Mouse (Mus musculus): ENCODE results near the gene Spib. TPM values are rescaled to one million over a fixed set of nuclear protein-coding genes. Genes with fewer than 3 reads are reported as not detected.

The Spib gene
- polyA plus RNA-seq (2015; fragmentation: Nextera tagmentation; extraction: Ambion mirVana): 0.60 and 0.94 TPM in 2 replicates

GRCm38 (mm10) chr7:44531946-44532732 lies at the start of gene Spib:
TSS of gene Spib (minus strand) at chr7:44532071.
- 83% methylated on average over 4 of the region's 4 CpGs for WGBS
- H3K27me3 ChIP-seq: peaks cover 23% of the 10 kb centered on the region
- H3K9me3 ChIP-seq: no peaks in the 10 kb centered on the region
- H3K4me3 ChIP-seq: no peak within 1 kb of the TSS
- H3K4me1 ChIP-seq: peaks cover 9% of the 10 kb centered on the region
- H3K36me3 ChIP-seq: peaks cover 49% of the 10 kb centered on the region
- no peak within 1 kb of the TSS for H3K4me2 ChIP-seq
- 0 out of 2 replicates have a peak within 1 kb of the TSS, but pooled peaks have one; percentile 11 for H3K9ac ChIP-seq
- no peak within 1 kb of the TSS for H3K27ac ChIP-seq
- no peak for ATAC-seq (ENCODE audit: insufficient number of reproducible peaks, insufficient read depth, low FRiP score, low TSS enrichment, low read depth)

- H3K27ac ChIP-seq: no peak overlapping the region
- ATAC-seq (ENCODE audit: insufficient number of reproducible peaks, insufficient read depth, low FRiP score, low TSS enrichment, low read depth): no peak
- H3K4me1 ChIP-seq: no peaks in the 10 kb centered on the region; the same call in 1 of the 2 replicates
- 84% methylated on average over 6 of the region's 6 CpGs for WGBS
- H3K36me3 ChIP-seq: no peaks in the 10 kb centered on the region
- no peak overlapping the region for H3K4me2 ChIP-seq
- no peak overlapping the region for H3K4me3 ChIP-seq
- peaks cover 19% of the 10 kb centered on the region for H3K27me3 ChIP-seq
- H3K9ac ChIP-seq: no peak overlapping the region
- H3K9me3 ChIP-seq: no peaks in the 10 kb centered on the region
Measured at GRCm38 (mm10) chr7:44581637-44582036, 49.8 kb upstream of the Spib start.

- Histone ChIP-seq H3K9ac (no peak overlapping the region), H3K4me1 (no peaks in the 10 kb centered on the region), H3K9me3 (no peaks in the 10 kb centered on the region), H3K36me3 (no peaks in the 10 kb centered on the region), H3K27me3 (no peaks in the 10 kb centered on the region), H3K4me3 (no peak overlapping the region), H3K4me2 (no peak overlapping the region), H3K27ac (no peak overlapping the region)
- 45% methylated on average over 5 of the region's 5 CpGs for WGBS
- no peak for ATAC-seq (ENCODE audit: insufficient number of reproducible peaks, insufficient read depth, low FRiP score, low TSS enrichment, low read depth)
Measured at GRCm38 (mm10) chr7:44576333-44576844, 44.5 kb upstream of the Spib start.

GRCm38 (mm10) chr7:44572956-44573484 lies 41.1 kb upstream of the Spib start:
- no peak for ATAC-seq (ENCODE audit: insufficient number of reproducible peaks, insufficient read depth, low FRiP score, low TSS enrichment, low read depth)
- no peaks in the 10 kb centered on the region for H3K36me3 ChIP-seq
- no peaks in the 10 kb centered on the region for H3K9me3 ChIP-seq
- 71% methylated on average over 5 of the region's 5 CpGs for WGBS
- H3K27me3 ChIP-seq: no peaks in the 10 kb centered on the region
- H3K4me1 ChIP-seq: no peaks in the 10 kb centered on the region
- no peak overlapping the region for H3K4me3 ChIP-seq
- H3K4me2 ChIP-seq: no peak overlapping the region
- no peak overlapping the region for H3K9ac ChIP-seq
- no peak overlapping the region for H3K27ac ChIP-seq

- no peaks in the 10 kb centered on the region for H3K9me3 ChIP-seq
- no peaks in the 10 kb centered on the region for H3K4me1 ChIP-seq
- no peak within 1 kb of the TSS for H3K4me3 ChIP-seq
- H3K9ac ChIP-seq: no peak within 1 kb of the TSS
- H3K4me2 ChIP-seq: no peak within 1 kb of the TSS
- H3K27ac ChIP-seq: no peak within 1 kb of the TSS
- no peaks in the 10 kb centered on the region for H3K27me3 ChIP-seq
- no peak for ATAC-seq (ENCODE audit: insufficient number of reproducible peaks, insufficient read depth, low FRiP score, low TSS enrichment, low read depth)
- WGBS: 30% methylated on average over 7 of the region's 7 CpGs
- H3K36me3 ChIP-seq: no peaks in the 10 kb centered on the region
Measured at GRCm38 (mm10) chr7:44572213-44572701, 40.4 kb upstream of the Spib start, which contains the start of gene Napsa. TSS of gene Napsa (plus strand) at chr7:44572380.

- 32% methylated on average over 4 of the region's 4 CpGs for WGBS
- no peaks in the 10 kb centered on the region for H3K4me1 ChIP-seq
- no peaks in the 10 kb centered on the region for H3K27me3 ChIP-seq
- no peak overlapping the region for H3K27ac ChIP-seq
- H3K4me3 ChIP-seq: no peak overlapping the region
- ATAC-seq (ENCODE audit: insufficient number of reproducible peaks, insufficient read depth, low FRiP score, low TSS enrichment, low read depth): no peak
- H3K4me2 ChIP-seq: no peak overlapping the region
- H3K9me3 ChIP-seq: no peaks in the 10 kb centered on the region
- no peaks in the 10 kb centered on the region for H3K36me3 ChIP-seq
- H3K9ac ChIP-seq: no peak overlapping the region
Measured at GRCm38 (mm10) chr7:44571811-44572210, 39.9 kb upstream of the Spib start.

GRCm38 (mm10) chr7:44570989-44571388 lies 39.1 kb upstream of the Spib start:
- Histone ChIP-seq H3K4me2 (no peak overlapping the region), H3K36me3 (no peaks in the 10 kb centered on the region), H3K4me1 (no peaks in the 10 kb centered on the region), H3K4me3 (no peak overlapping the region), H3K27ac (no peak overlapping the region), H3K9me3 (no peaks in the 10 kb centered on the region), H3K9ac (no peak overlapping the region), H3K27me3 (no peaks in the 10 kb centered on the region)
- no peak for ATAC-seq (ENCODE audit: insufficient number of reproducible peaks, insufficient read depth, low FRiP score, low TSS enrichment, low read depth)
- 77% methylated on average over 6 of the region's 6 CpGs for WGBS

- no peaks in the 10 kb centered on the region for H3K9me3 ChIP-seq
- ATAC-seq (ENCODE audit: insufficient number of reproducible peaks, insufficient read depth, low FRiP score, low TSS enrichment, low read depth): no peak
- 69% methylated on average over 9 of the region's 9 CpGs for WGBS
Measured at GRCm38 (mm10) chr7:44568803-44569202, 36.9 kb upstream of the Spib start.

GRCm38 (mm10) chr7:44565414-44565813 lies 33.5 kb upstream of the Spib start:
- no peaks in the 10 kb centered on the region for H3K27me3 ChIP-seq
- H3K9ac ChIP-seq: no peak overlapping the region
- no peaks in the 10 kb centered on the region for H3K4me1 ChIP-seq
- H3K4me2 ChIP-seq: no peak overlapping the region
- ATAC-seq (ENCODE audit: insufficient number of reproducible peaks, insufficient read depth, low FRiP score, low TSS enrichment, low read depth): no peak
- no peaks in the 10 kb centered on the region for H3K9me3 ChIP-seq
- H3K36me3 ChIP-seq: no peaks in the 10 kb centered on the region
- H3K4me3 ChIP-seq: no peak overlapping the region
- WGBS: 72% methylated on average over 6 of the region's 6 CpGs
- no peak overlapping the region for H3K27ac ChIP-seq

More at GRCm38 (mm10) chr7:44568803-44569202, 36.9 kb upstream of the Spib start:
- Histone ChIP-seq H3K27ac (no peak overlapping the region), H3K9ac (no peak overlapping the region), H3K4me1 (no peaks in the 10 kb centered on the region), H3K4me3 (no peak overlapping the region), H3K36me3 (no peaks in the 10 kb centered on the region), H3K27me3 (no peaks in the 10 kb centered on the region), H3K4me2 (no peak overlapping the region)

- H3K27ac ChIP-seq: no peak overlapping the region
- H3K27me3 ChIP-seq: no peaks in the 10 kb centered on the region
- no peaks in the 10 kb centered on the region for H3K4me1 ChIP-seq
- 78% methylated on average over 10 of the region's 10 CpGs for WGBS
- no peak for ATAC-seq (ENCODE audit: insufficient number of reproducible peaks, insufficient read depth, low FRiP score, low TSS enrichment, low read depth)
- no peaks in the 10 kb centered on the region for H3K9me3 ChIP-seq
- H3K4me2 ChIP-seq: no peak overlapping the region
- H3K9ac ChIP-seq: no peak overlapping the region
- H3K36me3 ChIP-seq: no peaks in the 10 kb centered on the region
- H3K4me3 ChIP-seq: no peak overlapping the region
Measured at GRCm38 (mm10) chr7:44564486-44564885, 32.6 kb upstream of the Spib start.

GRCm38 (mm10) chr7:44563284-44563683 lies 31.4 kb upstream of the Spib start:
- Histone ChIP-seq H3K27ac (no peak overlapping the region), H3K4me1 (no peaks in the 10 kb centered on the region), H3K27me3 (no peaks in the 10 kb centered on the region), H3K9me3 (no peaks in the 10 kb centered on the region), H3K4me3 (no peak overlapping the region), H3K36me3 (no peaks in the 10 kb centered on the region), H3K9ac (no peak overlapping the region), H3K4me2 (no peak overlapping the region)
- 47% methylated on average over 8 of the region's 8 CpGs for WGBS
- no peak for ATAC-seq (ENCODE audit: insufficient number of reproducible peaks, insufficient read depth, low FRiP score, low TSS enrichment, low read depth)

All from embryonic facial prominence, embryonic 13.5 days (tissue).